Mouse (Mus musculus) hindbrain, embryonic 14.5 days (tissue): ENCODE measurements around the gene Zmym3. TPM values are rescaled to one million over a fixed set of nuclear protein-coding genes. Genes with fewer than 3 reads are reported as not detected.

ENCODE experiments used
- ATAC-seq: fragments of 200-750 bp; cut with Nextera tagmentation; 2 replicates; pipeline ENCODE4 v1.8.0; 2017; ENCODE audit warnings: moderate number of reproducible peaks, mild to moderate bottlenecking, moderate TSS enrichment, moderate library complexity; ENCODE audit not compliant: low FRiP score
- DNase-seq: peaks from one replicate; pipeline ENCODE4 v3.0.0-alpha.2; 2015; ENCODE audit warnings: low spot score
- H3K27ac ChIP-seq: fragments of 300-500 bp; sonication (generic); 2 replicates; pipeline ENCODE4 v1.5.1; 2014; ENCODE audit warnings: mild to moderate bottlenecking, moderate library complexity
- H3K27me3 ChIP-seq: fragments of 300-500 bp; sonication (generic); 2 replicates; pipeline ENCODE4 v1.6.1; 2014; ENCODE audit warnings: mild to moderate bottlenecking, low read length, mixed read lengths; ENCODE audit not compliant: control insufficient read depth, insufficient read depth
- H3K36me3 ChIP-seq: fragments of 300-500 bp; sonication (generic); replicated peaks from 2 replicates; pipeline ENCODE4 v1.6.1; 2014; ENCODE audit not compliant: control insufficient read depth, insufficient read depth
- H3K4me1 ChIP-seq: fragments of 300-500 bp; sonication (generic); replicated peaks from 2 replicates; pipeline ENCODE4 v1.6.1; 2014; ENCODE audit warnings: antibody characterized with exemption, low read length, mixed read lengths; ENCODE audit not compliant: control insufficient read depth, insufficient read depth
- H3K4me2 ChIP-seq: fragments of 300-500 bp; sonication (generic); replicated peaks from 2 replicates; pipeline ENCODE4 v1.6.1; 2014; ENCODE audit warnings: mild to moderate bottlenecking, moderate library complexity
- H3K4me3 ChIP-seq: fragments of 300-500 bp; sonication (generic); replicated peaks from 2 replicates; pipeline ENCODE4 v1.5.1; 2014; ENCODE audit warnings: mild to moderate bottlenecking, low read length
- H3K9ac ChIP-seq: fragments of 300-500 bp; sonication (generic); 2 replicates; pipeline ENCODE4 v1.6.1; 2014
- H3K9me3 ChIP-seq: fragments of 300-500 bp; sonication (generic); 2 replicates; pipeline ENCODE4 v1.6.1; 2016; ENCODE audit warnings: low read length; ENCODE audit not compliant: control insufficient read depth
- WGBS: fragments of 180-500 bp; shearing (Covaris S2); extraction: QIAGEN DNeasy Blood & Tissue Kit; methylation state at CpG from one replicate; pipeline ENCODE4 v1.1.7; 2014; 5-methylcytosine and 5-hydroxymethylcytosine counted together
- polyA plus RNA-seq: library from polyadenylated mRNA; unstranded; fragments of >200 nt; fragmentation: Nextera tagmentation; extraction: Ambion mirVana; gene quantifications from 2 replicates; pipeline ENCODE4 v1.2.1, GENCODE M21; 2014

The Zmym3 gene
- polyA plus RNA-seq, 1 experiment from 2014 or later = 66.6 TPM

DNA sequence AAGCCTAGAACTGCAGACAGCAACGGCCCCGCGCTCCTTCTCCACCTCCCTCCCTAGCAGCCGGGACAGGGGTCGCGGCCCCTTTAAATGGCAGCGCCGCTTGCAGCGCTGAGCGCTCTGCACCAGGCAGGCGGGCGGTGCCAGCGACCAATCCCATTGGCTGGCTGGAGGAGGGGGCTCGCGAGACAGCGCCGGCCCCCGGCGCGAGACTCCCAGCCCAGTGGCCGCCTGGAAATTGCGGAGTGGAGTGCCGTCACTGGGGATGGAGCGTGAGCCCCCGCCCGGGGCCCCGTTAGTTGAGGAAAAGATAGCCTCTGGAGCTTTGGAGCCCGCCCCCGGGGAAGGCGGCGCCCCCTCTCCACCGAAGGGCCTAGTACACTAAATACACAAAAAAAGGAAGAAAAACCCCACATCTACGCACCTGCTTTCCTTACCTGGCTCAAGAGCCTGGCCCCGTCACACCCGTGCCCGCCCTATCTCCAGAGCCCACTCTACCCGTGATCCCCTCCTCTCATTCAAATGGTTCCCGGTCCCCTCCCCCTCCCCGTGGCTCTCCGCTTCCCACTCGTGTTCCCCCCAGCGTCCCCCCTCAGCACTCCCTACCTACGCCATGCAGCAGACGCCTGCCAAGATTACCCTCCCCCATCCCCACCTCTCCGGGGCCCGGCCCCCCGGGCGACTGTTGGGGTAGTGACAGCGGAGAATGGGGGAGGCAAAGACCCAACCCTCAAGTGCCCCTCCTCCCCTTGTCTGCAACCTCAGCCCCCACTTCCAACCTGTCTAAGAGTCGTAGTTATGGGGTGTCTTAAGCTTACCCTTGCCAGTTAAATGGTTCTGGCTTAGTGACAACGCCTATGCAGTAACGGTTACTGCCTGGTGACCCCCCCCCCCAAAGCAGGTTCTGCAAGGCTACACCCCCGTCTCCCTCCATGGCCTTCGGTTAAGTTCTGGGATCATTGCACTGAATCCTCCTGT lies 637 bp downstream of the Zmym3 start:
- WGBS = 19% methylated on average over 51 of the region's 54 CpGs
- Histone ChIP-seq H3K27me3 (no peaks in the 10 kb centered on the region), H3K4me1 (no peaks in the 10 kb centered on the region; the same call in 1 of the 2 replicates), H3K4me3 (peak overlapping the region; percentile 55), H3K36me3 (0 out of 2 replicates have a peak, but pooled peaks cover 3% of the 10 kb centered on the region), H3K9me3 (no peaks in the 10 kb centered on the region), H3K27ac (peak overlapping the region; percentile 87), H3K4me2 (peak overlapping the region; percentile 60), H3K9ac (peak overlapping the region; percentile 73)
- ATAC-seq = peak; percentile 95
- peak; percentile 79 for DNase-seq

DNA sequence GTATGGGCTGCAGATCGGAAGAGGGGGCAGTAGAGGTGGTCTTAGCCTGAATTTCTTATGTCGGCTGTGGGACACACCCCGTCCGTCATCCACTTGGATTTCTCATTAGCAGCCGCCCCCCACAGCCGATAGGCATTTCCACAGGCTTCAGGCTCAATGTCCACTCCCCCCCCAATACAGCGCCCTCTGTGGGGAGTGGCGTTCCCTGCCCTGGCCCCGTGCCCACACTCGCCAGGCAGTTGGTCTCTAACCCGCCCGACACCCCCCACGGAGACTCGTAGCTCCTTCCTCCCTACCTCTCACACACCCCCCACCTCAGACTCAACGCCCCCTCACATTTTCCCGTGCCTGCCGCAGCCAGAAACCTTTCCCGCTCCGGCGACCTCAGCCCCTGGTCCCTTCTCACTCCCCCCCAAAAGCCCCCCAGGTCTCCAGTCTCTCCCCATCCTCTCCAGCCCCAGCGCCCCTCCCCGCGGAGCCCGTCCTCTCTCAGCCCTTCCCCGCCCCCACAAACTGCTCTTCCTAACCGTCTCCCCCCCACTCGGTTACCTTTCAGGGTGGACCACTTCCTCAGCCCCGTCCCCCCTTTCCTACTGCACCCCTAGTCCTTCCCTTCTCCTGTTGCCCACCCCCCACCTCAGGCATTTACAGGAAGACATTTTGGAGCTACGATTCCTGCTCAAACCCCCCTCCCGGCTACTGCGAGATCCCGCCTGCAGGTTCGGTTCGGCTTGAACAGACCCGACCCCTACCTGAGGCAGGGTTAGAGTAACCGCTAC lies 1.5 kb downstream of the Zmym3 start:
- Histone ChIP-seq H3K36me3 (0 out of 2 replicates have a peak, but pooled peaks cover 10% of the 10 kb centered on the region), H3K4me1 (no peaks in the 10 kb centered on the region; the same call in 1 of the 2 replicates), H3K4me2 (peak overlapping the region; percentile 60), H3K4me3 (peak overlapping the region; percentile 55), H3K9ac (peak overlapping the region; percentile 73), H3K27ac (peak overlapping the region; percentile 86), H3K27me3 (no peaks in the 10 kb centered on the region), H3K9me3 (no peaks in the 10 kb centered on the region)
- WGBS = 24% methylated on average over 30 of the region's 36 CpGs
- ATAC-seq (peak; percentile 34; the same call in 1 of the 2 replicates), DNase-seq (no peak)

DNA sequence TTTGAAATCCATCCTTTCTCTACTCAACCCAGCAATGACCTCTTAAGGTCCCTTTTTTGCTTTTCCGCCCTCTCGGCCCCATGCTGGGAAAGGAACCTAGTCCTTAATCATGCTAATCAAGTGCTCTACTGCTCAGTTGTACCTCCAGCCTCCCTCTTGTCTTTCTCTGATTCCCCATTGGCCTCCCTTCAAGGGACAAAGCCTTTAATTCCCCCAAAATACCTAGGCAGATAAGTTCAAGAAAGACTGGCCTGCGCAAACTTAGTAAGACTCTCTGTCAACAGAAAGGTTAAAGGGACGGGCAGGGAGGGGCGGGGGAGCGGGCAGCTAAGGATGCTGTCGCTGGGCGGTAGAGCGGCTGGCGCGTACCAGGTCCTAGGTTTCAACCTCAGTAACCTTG lies 24.2 kb downstream of the Zmym3 start:
- Histone ChIP-seq H3K9ac (no peak overlapping the region), H3K27me3 (peaks cover 4% of the 10 kb centered on the region; the same call in 1 of the 2 replicates), H3K4me1 (no peaks in the 10 kb centered on the region), H3K27ac (no peak overlapping the region), H3K4me2 (no peak overlapping the region; the same call in 1 of the 2 replicates), H3K9me3 (no peaks in the 10 kb centered on the region), H3K36me3 (no peaks in the 10 kb centered on the region), H3K4me3 (no peak overlapping the region)
- DNase-seq (no peak), ATAC-seq (no peak)
- 19% methylated on average over 11 of the region's 11 CpGs for WGBS

DNA sequence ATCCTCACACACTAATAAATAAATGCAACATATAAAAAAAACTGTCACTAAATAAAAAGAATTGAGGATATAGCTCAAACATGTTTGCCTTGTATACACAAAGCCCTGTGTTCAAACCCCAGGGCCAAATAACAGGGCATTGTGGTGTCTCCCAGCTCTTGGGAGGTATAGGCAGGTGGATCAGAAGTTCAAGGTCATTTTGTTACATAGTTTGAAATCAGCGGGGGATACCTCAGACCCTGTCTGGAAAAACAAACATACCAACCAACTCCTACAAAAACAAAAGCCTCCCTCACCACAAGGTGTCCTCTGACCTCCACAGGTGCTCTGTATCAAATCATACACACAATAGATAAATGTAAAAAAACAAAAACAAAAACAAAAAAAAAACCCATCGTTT lies 26.3 kb downstream of the Zmym3 start:
- 60% methylated on average over 2 of the region's 2 CpGs for WGBS
- no peak for DNase-seq
- H3K9me3 ChIP-seq = no peaks in the 10 kb centered on the region
- no peak overlapping the region for H3K4me3 ChIP-seq
- no peak overlapping the region for H3K4me2 ChIP-seq
- H3K36me3 ChIP-seq = no peaks in the 10 kb centered on the region
- ATAC-seq = no peak
- peaks cover 4% of the 10 kb centered on the region; the same call in 1 of the 2 replicates for H3K27me3 ChIP-seq
- H3K27ac ChIP-seq = no peak overlapping the region
- H3K9ac ChIP-seq = no peak overlapping the region
- no peaks in the 10 kb centered on the region for H3K4me1 ChIP-seq

DNA sequence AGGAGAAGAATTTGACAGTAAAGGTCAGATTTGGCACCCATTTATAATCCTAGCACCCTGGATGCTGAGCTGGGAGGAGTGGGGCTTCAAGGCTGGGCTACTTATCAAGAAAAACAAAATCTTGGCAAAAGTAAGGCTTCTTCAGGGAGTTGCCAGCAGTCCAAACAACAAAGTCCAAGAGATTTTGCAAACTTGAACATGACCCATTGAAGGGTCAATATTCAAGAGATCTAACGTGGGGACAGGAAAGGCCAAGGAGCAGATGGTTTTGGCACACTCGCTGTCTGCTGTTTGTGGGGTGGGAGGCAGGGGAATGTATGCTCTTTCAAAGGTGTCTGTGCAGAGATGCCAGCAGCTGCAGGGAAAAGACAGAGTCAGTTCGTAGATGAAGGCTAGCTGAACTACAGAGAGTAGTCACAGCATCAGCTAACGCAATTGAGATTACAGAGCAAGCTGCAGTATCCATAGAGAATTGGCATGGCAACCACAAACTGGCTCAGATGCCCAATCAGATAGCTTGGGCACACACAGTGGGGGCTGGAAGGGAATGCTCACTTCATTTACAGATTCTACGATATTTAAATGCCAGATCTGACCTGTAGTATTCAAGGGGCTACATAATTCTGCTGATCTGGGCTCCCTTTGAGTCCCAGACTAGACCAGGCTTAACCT lies 31.6 kb downstream of the Zmym3 start:
- no peak for ATAC-seq
- 0 out of 2 replicates have a peak, but pooled peaks cover 13% of the 10 kb centered on the region for H3K27me3 ChIP-seq
- no peak overlapping the region for H3K9ac ChIP-seq
- no peak for DNase-seq
- H3K4me1 ChIP-seq = peaks cover 4% of the 10 kb centered on the region; the same call in 1 of the 2 replicates
- no peaks in the 10 kb centered on the region for H3K9me3 ChIP-seq
- H3K27ac ChIP-seq = no peak overlapping the region
- no peak overlapping the region for H3K4me2 ChIP-seq
- WGBS = 52% methylated on average over 5 of the region's 5 CpGs
- H3K36me3 ChIP-seq = no peaks in the 10 kb centered on the region
- H3K4me3 ChIP-seq = no peak overlapping the region

DNA sequence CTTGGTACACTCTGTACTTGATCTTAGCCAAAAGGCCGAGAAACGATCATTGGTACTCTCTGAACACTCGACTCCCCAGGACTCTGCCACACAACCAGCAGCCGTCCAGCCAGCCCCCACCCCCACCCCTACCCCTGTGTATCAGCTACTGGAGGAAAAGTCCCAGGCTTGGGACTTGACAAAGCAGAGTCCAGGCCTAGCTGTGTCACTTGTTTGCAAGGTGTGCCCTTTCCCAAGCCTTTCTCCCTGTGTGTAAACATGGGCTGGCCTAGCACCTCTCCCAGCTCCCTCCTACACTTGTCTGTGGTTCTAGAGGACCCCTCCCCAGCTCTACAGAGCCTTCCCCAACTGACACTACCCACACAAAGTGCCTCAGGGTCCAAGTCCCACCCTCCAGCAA lies 34.4 kb downstream of the Zmym3 start:
- H3K4me3 ChIP-seq = no peak overlapping the region
- no peak overlapping the region for H3K27ac ChIP-seq
- H3K9me3 ChIP-seq = no peaks in the 10 kb centered on the region
- H3K27me3 ChIP-seq = peaks cover 21% of the 10 kb centered on the region
- H3K9ac ChIP-seq = no peak overlapping the region
- H3K36me3 ChIP-seq = no peaks in the 10 kb centered on the region
- ATAC-seq = no peak
- DNase-seq = no peak
- no peak overlapping the region for H3K4me2 ChIP-seq
- H3K4me1 ChIP-seq = peaks cover 4% of the 10 kb centered on the region; the same call in 1 of the 2 replicates
- WGBS = 30% methylated on average over 4 of the region's 4 CpGs

DNA sequence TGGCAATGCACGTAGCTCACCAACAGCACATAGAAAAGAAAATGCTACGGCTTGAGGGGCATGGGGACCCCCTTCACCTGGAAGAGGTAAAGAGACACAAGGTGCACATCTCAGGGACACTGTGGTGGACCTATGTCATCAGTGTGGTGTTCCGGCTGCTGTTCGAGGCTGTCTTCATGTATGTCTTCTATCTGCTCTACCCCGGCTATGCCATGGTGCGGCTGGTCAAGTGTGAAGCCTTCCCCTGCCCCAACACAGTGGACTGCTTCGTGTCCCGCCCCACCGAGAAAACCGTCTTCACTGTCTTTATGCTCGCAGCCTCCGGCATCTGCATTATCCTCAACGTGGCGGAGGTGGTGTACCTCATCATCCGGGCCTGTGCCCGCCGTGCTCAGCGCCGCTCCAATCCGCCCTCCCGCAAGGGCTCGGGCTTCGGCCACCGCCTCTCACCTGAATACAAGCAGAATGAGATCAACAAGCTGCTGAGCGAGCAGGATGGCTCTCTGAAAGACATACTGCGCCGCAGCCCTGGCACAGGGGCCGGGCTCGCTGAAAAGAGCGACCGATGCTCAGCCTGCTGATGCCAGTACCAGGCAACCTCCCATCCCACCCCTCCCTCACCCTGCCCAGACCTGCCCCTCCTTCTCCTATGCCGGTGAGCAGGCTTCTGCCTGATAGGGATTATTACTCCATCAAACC lies 36.1 kb downstream of the Zmym3 start:
- DNase-seq = no peak
- Histone ChIP-seq H3K9ac (peak overlapping the region; percentile 54; the same call in 1 of the 2 replicates), H3K36me3 (no peaks in the 10 kb centered on the region), H3K27ac (no peak overlapping the region), H3K9me3 (no peaks in the 10 kb centered on the region), H3K4me1 (peaks cover 4% of the 10 kb centered on the region; the same call in 1 of the 2 replicates), H3K4me3 (peak overlapping the region; percentile 27), H3K4me2 (peak overlapping the region; percentile 50), H3K27me3 (peaks cover 21% of the 10 kb centered on the region)
- 16% methylated on average over 32 of the region's 32 CpGs for WGBS
- ATAC-seq = peak; percentile 78

DNA sequence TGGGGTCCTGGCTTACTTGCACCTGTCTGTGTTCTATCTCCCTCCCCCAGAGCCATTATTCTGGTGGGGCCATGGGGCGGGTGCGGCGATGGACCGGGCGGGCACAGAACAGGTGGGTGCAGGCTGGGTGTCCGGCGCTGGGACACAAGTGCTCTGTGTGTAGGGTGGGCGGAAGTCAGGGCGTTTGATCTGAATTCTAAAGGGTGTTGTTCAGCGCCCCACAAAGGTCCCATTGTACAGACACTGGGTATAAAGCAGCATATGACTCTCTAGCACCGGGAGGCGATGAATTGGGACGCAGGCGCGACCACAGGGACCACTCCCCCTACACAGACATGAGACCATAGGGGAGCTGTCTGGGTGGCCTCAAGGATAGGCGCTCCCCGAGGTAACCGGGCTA lies 37.2 kb downstream of the Zmym3 start:
- Histone ChIP-seq H3K27me3 (peaks cover 21% of the 10 kb centered on the region), H3K4me2 (peak overlapping the region; percentile 50; the same call in 1 of the 2 replicates), H3K36me3 (no peaks in the 10 kb centered on the region), H3K9ac (no peak overlapping the region), H3K4me3 (no peak overlapping the region), H3K4me1 (peaks cover 4% of the 10 kb centered on the region; the same call in 1 of the 2 replicates), H3K27ac (no peak overlapping the region), H3K9me3 (no peaks in the 10 kb centered on the region)
- DNase-seq (no peak), ATAC-seq (no peak; the same call in 1 of the 2 replicates)
- WGBS = 33% methylated on average over 17 of the region's 18 CpGs
